Comparison of ENCODE assay signal across 14 mouse cellular contexts in the genomic region with DNA sequence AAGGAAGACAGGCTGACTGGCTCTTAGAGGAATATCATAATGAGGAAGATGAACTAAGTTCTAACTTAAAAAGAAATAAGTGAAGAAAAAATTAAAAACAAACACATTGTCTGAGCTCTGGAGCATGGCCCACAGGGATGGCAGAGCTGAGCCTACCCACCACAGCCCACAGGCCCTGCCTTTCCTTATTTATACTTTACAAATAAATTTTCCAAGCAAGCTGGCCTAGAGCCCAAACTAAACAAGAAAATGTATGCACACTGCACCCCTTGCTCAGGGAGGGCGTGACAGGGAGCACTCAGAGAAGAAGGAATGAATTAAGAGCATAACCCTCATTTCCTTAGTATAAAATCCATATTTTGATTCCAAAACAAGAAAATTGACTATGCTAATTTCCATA.
"Had no signal": no experiment of that assay in that cellular context is flagged by ENCODE, and none has a peak within 500 bp of the region (broad histone marks: within the 10 kb centered on the region; RNA-seq: fewer than 3 reads in every experiment).

No protein-coding gene starts in this region.

- H3K4me1 ChIP-seq: megakaryocyte, embryonic 14.5 days; midbrain, embryonic 15.5 days; neural tube, embryonic 12.5 days had no signal

- ATAC-seq: liver, postnatal 0 days; midbrain, embryonic 13.5 days; midbrain, embryonic 15.5 days had no signal

- H3K9me3 ChIP-seq: megakaryocyte, embryonic 14.5 days; midbrain, embryonic 13.5 days; midbrain, embryonic 15.5 days; neural tube, embryonic 12.5 days had no signal

- H3K27ac ChIP-seq: macrophage; midbrain, embryonic 13.5 days; midbrain, embryonic 15.5 days; neural tube, embryonic 12.5 days had no signal

- DNase-seq: liver, postnatal 0 days; lung, adult 2 months; lung, postnatal 10 days; right cerebral cortex, postnatal 14 days; spleen, adult 18-20 months; thymus, adult 18-20 months; thymus, postnatal 14 days; thymus, postnatal 36 days had no signal

- H3K9ac ChIP-seq: liver, postnatal 0 days; midbrain, embryonic 13.5 days; midbrain, embryonic 15.5 days; neural tube, embryonic 12.5 days had no signal

- H3K27me3 ChIP-seq: midbrain, embryonic 13.5 days; midbrain, embryonic 15.5 days; neural tube, embryonic 12.5 days had no signal

- H3K4me2 ChIP-seq: midbrain, embryonic 11.5 days; midbrain, embryonic 13.5 days; midbrain, embryonic 15.5 days; neural tube, embryonic 12.5 days had no signal

- H3K4me3 ChIP-seq: megakaryocyte, embryonic 14.5 days; midbrain, embryonic 13.5 days; midbrain, embryonic 15.5 days; neural tube, embryonic 12.5 days had no signal

- H3K36me3 ChIP-seq: midbrain, embryonic 13.5 days; midbrain, embryonic 15.5 days; neural tube, embryonic 12.5 days had no signal
